Mouse (Mus musculus) lung, postnatal 14 days (tissue): Measurements from ENCODE around the gene Fbxl18.
A peak's percentile ranks its signal among the peaks of the same experiment; 100 is the strongest.

Source experiments
- DNase-seq: peaks from one replicate; pipeline ENCODE4 v3.0.0; 2021

Fbxl18 gene

DNA sequence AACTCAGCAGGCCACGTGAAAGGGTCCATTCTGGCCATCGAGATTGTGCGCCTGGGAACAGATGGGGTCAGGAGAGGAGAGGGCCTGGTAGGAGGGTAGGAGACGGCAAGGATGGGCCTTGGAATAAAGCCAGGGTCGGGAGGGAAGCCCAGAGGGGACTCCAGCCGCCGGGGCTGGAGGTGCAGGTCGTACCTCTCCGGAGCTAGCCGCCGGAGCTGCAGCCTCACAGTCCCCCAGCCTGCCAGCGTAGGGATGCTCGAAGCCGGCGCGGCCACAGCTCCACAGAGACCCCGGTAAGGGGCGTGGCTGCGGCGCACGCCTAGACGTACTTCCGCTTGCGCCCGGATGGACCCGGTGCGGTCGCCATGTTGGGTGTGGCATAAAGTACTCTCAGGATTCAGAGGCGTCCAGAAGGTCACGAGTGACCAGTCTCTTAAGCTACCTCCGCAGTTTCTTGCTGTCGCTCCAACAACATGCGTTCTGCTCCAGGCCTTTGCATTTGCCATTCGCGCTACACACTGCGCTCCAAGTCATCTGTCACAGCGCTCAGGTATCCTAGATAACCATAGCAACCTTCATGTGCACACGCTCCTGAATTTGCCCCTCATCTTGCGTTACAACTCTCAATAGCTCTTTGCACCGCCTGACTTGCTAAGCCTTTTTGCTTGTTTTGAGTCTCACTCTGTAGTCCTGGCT, at the start of gene Fbxl18:
Fbxl18 (minus strand) TSS at position 504 of the 696 bp plus-strand sequence.
- DNase-seq, result peak; percentile 90

DNA sequence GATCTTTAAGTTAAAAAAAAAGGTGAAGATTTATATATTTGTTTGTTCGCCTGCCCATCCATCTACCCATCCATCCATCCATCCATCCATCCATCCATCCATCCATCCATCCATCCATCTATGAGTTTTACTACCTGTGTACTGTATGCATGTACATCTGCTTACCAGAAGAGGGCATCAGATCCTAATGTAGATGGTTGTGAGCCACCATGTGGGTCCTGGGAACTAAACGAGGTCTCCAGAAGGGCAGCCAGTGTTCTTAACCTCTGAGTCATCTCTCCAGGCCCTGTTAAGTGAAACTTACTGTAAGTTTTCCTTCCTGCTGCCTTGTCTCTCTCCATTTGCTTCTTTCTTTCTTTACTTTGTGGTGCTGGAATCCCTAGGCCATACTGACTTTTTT, 45.2 kb upstream of the Fbxl18 start:
- no peak for DNase-seq

DNA sequence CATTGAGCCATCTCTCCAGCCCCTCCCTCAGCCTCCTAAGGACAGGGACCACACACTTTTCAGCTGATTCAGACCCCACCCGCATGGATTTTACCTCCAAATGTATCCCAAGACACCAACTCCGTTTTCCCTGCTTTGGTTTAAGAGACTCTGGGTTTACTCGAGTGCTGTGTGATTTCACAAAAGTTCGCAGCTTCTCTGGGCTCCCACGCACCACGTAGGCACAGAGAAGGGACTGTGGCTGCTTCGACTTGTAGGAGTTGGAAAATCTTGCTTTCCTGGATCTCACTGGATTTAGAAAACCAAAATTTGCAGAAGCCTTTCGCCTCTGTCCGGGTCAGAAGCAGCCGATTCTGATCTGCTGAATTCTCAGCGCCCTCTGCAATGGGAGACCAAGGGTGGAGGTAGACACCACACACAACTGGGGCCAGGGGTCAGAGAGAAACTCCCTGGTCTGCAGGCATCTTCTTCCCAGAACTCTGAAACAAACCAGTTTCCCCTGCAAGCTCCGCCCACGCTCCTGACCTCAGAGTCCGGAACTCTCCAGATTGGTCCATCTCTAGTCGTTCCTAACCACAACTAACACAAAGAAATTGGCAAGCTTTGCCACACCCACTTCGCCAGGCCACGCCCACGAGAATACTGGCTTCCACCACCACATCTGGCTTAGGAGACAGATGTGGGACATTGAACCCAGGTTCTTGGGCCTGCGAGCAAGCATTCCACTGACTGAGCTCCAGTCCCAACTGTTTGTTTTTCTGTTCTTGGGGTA, 42.9 kb upstream of the Fbxl18 start:
- DNase-seq, result no peak

DNA sequence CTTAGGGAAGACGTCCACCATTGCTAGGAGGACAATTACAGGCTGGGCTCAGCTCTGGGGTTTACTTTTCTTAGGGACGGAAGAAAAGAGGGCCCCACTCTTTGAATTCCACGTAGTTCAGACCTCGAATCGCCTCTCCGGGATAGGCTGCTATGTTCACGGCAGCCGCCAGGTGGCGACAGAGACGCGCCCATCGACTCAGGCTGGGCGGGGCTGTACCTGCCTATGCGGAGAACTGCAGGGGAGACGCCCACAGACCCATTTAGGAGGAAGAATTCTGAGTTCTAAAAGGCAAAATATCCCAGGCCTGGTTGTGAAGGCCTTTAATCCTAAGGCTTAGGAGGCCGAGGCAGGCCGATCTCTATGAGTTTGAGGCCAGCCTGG, 41.1 kb upstream of the Fbxl18 start:
- peak; percentile 86 for DNase-seq

DNA sequence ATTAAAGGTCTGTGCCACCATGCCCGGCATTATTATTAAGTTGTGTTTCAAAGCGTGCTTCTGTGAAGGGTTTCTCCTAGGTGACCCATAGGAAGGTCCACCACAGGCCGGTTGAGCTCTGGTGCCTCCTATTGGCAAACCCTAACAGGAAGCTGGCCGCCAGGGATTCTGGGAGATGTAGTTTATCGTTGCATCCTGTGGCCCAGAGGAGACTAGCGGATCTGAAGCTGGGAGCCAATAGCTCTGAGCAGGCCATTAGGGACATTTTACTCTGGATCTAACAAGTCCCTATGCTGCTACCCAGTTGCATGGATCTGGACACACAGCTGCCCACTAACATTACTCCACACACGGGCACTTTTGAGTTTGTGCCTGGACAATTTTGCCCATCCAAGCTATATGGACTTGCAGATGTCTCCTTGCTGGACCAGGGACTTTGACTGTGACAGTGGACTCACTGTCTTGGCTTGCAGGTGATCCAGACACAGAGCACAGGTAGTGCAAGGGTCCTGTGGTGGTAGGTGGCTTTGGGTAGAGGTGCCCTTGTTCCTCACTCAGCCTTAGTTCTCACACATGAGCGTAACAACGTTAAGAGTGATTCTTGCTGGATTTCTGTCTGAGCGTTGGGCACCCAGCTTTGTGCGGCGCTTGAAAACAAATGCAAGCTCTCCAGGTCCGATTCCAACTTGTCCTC, 40.6 kb upstream of the Fbxl18 start:
- peak; percentile 81 for DNase-seq

DNA sequence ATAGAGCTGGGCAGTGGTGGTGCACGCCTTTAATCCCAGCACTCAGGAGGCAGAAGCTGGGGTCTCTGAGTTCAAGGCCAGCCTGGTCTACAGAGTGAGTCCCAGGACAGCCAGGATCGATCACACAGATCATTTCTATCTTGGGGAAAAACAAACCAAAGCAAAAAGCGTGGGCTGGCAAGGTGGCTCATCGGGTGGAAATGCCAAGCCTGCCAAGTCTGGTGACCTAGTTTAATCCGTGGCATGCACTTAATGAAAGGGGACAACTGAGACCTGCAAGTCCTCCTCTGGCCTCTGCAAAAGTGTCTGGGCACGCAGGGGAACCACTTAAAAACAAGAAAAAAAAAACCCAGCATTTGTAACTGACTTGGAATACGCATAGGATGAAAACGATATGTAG, 37.5 kb upstream of the Fbxl18 start:
- DNase-seq, result no peak

DNA sequence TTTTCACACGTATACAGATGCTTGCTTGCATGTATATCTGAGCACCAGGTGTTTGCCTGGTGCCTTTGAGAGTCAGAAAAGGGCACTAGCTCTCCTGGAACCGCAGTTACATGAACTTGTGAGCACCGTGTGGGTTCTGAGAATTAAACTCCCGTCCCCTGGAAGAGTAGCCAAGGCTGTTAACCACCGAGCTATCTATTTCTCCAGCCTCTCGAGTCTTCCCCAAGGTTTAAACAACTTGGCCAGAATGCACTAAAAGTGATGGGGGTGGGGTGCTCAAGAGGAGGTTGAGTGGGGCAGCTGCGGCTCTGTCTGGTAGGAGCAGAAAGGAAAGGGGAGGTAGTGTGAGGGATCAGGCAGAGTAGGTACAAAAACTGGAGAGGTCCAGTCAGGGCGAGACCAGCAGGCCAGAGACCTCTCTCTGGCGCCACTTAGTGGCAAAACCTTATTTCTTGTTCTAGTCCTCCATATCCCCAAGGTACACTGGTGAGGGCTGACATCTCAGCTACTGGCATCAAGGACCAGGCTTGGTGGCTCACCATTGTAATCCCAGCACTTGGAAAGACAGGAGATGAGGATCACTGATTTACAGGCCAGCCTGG, 37.0 kb upstream of the Fbxl18 start:
- DNase-seq, result peak; percentile 92

DNA sequence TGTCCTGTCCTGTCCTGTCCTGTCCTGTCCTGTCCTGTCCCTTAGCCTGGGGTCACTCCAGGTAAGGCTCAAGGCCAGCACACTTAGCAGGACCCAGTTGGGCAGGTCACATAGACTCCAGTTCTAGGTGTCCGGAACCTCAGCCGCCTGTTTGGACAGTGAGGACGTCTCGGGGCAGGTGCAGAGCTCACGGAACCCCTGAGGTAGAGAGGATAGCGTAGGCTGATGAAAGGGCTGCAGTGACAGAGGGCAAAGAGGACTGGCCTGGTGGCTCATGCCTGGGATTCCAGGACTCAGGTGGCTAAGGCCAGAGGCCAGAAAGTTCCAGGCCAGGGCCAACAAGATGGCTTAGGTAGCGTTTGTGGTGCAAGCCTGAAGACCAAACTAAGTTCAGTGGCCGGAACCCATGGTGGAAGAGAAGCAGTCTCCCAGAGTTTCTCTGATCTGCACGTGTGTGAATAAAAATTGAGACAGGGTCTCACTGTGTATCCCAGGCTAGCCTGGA, 36.1 kb upstream of the Fbxl18 start:
- DNase-seq, result no peak

DNA sequence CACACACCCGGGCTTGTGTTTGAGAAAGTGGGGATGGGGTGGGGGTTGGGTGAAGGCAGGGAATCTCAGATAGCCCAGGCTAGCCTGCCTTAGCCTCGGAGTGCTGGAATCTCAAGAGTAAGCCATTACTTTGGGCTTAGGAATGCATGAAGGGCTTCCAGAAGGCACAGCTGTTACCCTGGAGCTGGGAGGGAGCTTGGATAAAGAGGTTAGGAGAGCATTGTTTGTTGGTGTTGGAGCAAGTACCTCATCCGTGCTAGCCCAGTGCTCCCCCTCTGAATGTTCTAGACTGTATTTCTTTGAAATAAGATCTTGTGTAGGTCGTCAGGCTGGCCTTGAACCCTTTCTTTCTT, 34.2 kb upstream of the Fbxl18 start:
- DNase-seq, result no peak

DNA sequence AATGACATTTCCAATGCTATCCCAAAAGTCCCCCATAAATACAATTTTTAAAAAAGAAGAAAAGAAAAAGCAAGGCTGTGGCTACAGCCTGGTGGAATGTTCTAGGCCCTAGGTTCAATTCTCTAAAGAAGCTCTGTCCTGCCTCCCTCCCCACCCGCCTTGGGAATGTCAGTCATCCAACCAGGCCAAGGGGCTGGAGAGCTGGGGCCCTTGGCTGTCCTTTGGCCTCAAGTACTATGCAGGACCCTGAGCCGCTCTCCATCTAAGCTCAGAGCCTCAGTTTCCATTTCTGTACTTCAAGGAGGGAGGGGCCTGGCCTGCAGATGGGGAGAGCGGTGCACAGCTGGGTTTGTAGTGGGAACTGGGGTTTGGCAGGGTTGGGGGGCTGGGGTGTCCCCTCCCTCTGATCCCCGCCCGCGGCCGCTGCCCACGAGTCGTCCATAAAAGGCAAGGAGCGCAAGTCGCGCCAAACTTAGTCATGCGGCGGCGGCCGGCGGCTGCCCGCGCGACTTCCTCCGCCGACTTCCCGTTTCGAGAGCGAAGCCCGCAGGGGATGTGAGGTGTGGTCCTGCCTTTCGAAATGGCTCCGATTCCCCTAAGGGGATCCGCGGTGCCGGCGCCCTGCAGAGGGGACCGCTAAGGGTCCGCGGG, 33.7 kb upstream of the Fbxl18 start:
- DNase-seq, result peak; percentile 85

DNA sequence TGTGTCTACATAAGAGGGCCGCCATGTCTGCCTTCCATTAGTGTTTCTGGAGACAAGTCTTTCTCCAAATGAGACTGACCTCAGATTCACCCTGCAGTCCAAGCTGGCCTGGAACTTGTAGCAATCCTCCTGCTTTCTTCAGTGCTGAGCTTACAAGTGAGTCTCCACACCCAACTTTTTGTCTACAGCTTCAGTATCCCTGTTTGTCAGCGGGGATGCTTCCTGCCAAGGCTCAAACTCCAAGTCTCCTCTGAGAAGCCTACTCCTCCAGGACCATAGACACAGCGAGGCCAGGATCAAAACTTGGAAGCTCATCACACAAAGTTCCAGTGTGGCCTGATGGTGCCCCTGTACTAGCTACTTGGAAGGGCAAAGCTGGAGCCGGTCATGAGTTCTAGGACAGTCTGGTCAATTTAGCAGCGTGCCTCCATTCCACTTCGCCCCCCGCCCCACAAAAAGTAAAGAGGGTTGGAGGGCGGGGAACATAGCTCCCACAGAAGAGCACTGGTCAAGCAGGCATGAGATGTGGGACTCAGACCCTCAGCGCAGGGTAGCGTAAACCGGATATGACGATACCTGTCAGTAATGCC, 32.2 kb upstream of the Fbxl18 start:
- no peak for DNase-seq

DNA sequence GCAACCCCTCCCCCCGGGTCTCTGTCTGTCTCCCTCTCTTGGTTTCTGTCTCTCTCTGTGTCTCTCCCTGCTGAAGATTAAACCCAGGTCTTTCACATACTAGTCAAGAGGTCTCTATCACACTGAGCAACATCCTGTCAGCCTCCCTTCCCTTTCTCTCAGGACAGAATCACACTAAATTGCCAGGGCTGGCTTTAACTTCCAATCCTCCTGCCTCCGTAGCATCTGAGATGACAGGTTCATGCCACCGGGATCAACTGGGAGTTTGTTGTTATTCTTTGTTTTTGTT, 31.7 kb upstream of the Fbxl18 start:
- DNase-seq, result no peak

DNA sequence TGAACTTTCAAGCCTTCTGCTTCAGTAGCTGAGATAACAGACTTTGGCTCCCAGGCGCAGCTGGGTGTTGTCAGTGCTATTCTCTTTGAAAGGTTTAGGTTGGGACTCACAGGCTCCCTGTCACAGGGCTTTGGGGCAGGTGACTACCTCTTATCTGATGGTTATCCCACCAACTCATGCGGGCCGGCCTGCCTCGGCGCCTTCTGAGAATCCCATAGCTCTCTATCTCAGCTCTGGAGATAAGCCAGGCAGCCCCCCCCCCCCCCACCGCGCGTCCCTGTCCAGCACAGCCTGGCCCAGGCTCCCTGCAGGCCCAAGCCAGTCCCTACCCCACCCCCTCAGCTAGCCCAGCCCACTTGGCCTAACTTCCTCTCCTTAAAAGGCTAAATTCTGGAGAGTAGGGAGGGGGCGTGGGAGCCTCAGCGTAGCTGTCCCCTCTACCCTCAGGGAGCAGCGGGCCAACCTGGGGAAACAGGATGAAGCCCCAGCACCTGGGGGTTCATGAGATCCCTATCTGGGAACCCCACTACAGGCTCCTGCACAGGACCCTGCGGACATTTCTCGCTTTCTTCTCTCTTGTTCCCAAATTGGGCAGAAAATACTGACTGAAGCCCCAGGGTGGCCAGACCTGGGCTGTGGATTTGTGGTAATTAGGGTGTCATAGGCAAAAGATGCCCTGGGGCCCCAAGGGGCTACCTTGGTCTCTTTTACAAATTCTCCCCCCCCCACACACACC, 31.2 kb upstream of the Fbxl18 start:
- DNase-seq, result peak; percentile 69

DNA sequence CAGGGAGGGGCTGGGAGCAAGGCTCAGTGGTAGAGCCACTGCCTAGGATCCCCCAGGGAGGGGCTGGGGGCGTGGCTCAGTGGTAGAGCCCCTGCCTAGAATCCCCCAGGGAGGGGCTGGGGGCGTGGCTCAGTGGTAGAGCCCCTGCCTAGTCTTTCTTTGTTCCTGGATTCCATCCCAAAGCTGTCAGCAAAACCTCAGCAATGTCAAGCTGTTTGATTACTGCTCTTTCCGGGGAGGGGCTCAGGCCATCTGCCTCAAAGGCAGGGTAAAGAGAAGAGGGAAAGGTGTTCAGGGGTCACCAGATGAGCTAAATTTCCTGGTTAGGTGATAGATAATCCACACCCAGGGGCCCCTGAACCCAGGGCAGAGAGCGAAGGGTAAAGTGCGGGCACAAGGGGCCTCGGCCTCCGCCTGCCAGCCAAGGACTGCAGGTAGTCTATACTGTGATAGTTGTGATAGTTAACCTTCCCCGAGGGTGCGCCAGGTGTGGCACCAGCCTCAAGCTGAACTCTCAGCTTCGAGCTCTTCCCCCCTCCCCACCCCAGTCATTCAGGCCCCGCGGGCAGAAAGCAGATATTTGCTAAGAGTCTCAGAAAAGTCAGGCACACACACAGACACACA, 29.2 kb upstream of the Fbxl18 start:
- DNase-seq, result no peak

DNA sequence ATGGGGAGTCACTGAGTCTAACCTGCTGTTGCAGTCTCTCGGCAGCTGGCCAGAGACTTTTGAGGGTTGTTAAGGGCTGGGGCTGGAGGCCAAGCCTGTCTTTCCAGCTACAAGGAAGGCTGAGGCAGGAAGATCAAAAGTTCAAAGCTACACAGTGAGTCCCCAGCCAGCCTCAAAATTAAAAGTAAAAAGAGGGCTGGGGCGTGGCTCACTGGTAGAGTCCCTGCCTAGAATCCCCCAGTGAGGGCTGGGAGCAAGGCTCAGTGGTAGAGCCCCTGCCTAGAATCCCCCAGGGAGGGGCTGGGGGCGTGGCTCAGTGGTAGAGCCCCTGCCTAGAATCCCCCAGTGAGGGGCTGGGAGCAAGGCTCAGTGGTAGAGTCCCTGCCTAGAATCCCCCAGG, 28.6 kb upstream of the Fbxl18 start:
- DNase-seq, result no peak

DNA sequence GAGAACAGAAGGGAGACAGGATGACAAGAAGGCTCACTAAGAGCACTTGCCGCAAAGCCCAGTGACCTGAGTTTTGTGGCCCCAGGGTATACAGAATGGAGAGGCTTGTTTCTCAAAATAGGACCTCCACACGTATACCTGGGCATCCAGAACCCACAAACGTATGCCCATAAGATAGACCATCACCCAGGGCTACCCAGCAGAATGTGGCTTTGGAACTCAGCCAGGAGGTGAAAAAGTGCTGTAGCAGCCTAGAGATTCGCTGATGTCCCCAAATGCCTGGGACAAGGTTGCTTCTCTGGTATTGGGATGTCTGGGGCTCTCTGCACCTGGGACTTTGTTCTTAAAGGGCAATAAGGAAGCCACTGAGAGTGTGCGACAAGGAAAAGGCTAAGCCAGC, 27.0 kb upstream of the Fbxl18 start:
- no peak for DNase-seq

DNA sequence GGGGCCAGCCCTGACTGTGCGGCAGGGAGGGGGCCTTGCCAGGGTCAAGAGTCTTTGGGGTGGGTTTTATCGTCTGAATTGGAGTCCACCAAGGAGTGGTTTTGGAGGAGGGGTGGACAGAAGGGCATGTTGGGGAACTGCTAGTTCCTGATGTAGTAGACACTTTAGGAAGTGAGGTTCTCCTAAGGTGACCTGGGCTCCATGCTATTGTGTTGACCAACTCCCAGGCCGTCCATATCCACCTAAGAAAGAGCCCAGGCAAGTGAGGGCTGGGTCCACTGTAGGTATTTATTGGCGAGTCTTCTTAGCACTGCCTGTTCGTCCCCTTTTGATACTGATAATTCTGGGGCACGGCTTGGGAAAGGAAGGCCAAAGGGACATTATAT, 25.8 kb upstream of the Fbxl18 start:
- no peak for DNase-seq

DNA sequence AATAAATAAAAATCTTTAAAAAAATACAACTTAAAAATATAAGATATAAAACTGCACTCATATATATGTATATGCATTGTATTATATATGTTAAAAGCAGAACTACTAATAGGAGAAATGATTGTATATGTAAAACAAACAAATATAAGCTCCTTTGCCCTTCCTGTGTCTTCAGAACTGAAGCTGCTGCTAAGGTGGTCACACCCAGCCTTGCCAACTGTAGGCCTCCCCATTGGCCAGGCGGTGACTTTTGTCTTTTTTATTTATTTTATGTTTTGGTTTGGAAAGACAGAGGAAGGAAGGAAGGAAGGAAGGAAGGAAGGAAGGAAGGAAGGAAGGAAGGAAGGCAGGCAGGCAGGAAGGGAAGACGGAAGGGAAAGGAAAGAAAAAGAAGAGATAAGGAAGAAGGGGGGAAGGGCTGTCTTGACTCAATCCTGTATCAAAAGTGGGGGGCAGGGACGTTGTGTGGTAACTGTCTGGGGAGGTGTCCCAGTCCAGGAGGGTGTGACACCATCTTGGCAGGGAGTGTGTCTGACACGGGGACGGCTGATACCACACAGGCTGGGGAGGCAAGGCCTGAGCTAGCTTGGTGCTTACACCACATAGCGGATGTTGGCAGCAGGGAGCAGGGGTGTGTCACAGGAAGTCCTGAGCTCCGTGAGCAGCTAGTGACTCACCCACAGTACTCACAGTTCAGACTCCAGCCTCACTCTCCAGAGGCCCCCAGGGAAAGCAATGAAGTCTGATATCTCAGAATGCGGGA, 25.3 kb upstream of the Fbxl18 start:
- peak; percentile 80 for DNase-seq

DNA sequence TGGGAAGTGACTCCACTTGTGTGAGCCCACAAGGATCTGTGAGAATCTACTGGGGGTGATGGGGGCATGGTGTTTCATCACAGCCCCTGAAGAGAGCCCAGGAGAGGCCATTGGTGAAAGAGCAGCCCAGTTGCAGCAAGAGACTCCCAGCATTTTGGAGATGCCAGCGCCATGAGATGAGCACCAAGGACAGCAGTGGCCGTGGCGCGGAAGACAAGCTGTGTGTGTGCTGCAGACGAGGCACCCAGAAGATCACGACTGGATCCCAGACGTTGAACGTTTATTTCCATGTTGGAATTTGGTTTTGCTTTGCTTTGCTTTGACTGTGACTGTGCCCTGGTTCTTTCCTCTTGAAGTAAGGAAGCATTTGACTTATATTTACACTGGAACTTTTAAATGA, 22.2 kb upstream of the Fbxl18 start:
- no peak for DNase-seq

DNA sequence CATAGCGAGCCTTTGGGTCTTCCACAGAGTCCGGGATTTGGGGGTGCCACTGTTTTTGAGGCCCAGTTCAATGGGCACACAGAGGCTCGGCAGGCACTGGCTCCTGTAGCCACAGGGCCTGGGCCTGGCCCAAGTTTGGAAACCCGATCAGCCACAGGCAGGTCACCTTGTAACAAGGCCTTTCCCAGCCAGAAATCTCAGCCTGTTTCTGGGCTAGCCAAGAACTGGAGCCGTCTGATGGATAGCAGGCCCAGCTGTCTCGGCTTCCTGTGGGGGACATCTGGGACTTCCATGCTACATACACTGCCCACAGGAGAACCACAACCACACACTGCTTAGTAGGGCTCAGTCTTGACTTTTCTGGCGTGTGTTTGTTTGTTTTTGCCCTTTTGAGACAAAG, 21.4 kb upstream of the Fbxl18 start:
- DNase-seq, result no peak

DNA sequence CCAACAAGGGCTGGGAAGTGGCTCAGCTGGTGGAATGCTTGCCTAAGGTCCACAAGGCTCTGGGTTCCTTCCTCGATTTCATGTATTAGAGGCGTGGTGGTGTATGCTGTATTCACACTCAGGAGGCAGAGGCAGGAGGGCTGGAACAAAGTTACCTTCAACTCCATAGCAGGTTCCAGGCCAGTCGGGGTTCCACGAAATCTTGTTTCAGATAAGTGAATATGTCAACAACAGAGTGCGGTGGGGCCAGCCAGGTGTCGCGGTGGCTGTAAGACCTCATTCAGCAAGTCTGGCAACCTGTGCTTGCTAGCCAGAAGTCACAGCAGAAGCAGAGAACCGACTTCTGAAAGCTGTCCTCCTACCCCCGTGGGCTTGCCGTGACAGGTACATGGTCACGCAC, 20.0 kb upstream of the Fbxl18 start:
- no peak for DNase-seq
